Mouse (Mus musculus) C2C12 (cell line): Measurements from ENCODE around the gene Frmd3.

Experiments used
- CTCF ChIP-seq: IDR thresholded peaks from one replicate; pipeline ENCODE4 v1.5.1; 2011; ENCODE audit not compliant: control insufficient read depth, insufficient read depth, insufficient read length
- MAX ChIP-seq: IDR thresholded peaks from one replicate; pipeline ENCODE4 v1.6.1; 2011; ENCODE audit warnings: mild to moderate bottlenecking, control low read depth
- MYOD1 ChIP-seq: IDR thresholded peaks from one replicate; pipeline ENCODE4 v1.6.1; 2011; ENCODE audit warnings: low read depth; ENCODE audit not compliant: control insufficient read depth, insufficient read length

DNA sequence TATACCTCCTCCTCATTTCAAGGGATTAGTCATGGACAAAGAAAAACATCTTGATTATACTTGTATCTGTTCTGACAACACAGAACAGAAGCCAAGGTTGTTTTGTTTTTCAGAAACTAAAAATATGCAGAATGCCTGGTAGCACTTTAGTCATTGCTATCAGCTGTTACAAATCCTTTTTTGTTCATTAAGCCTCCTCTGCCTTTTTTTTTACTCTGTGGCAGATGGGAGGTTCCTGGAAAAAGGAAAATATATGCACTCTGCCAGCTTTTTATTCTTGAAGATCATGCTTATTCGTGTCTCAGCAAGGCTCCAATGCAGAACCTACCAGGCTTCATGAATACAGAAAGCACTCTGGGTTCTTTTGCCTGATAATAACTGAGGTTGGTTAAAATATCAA lies 38.5 kb downstream of the Frmd3 start:
- TF ChIP-seq MYOD1 (no peak), CTCF (no peak), MAX (no peak)
